Mouse (Mus musculus) liver (tissue): ENCODE data around the gene Rgs3.

Source experiments
- DNase-seq: peaks from one replicate; pipeline ENCODE4 v3.0.0-alpha.2; 2020; ENCODE audit warnings: mixed read lengths

The Rgs3 gene

GRCm38 (mm10) chr4:62731531-62732063 is 171.9 kb downstream of the Rgs3 start:
- no peak for DNase-seq

GRCm38 (mm10) chr4:62732096-62732495 is 172.4 kb downstream of the Rgs3 start:
- no peak for DNase-seq

GRCm38 (mm10) chr4:62732840-62733239 is 173.2 kb downstream of the Rgs3 start:
- peak; percentile 28 for DNase-seq

GRCm38 (mm10) chr4:62733938-62734337 is 174.3 kb downstream of the Rgs3 start:
- DNase-seq = no peak

GRCm38 (mm10) chr4:62735291-62735690 is 175.6 kb downstream of the Rgs3 start:
- DNase-seq = no peak

GRCm38 (mm10) chr4:62735878-62736277 is 176.2 kb downstream of the Rgs3 start:
- no peak for DNase-seq

GRCm38 (mm10) chr4:62736421-62736820 is 176.8 kb downstream of the Rgs3 start:
- DNase-seq = no peak

- no peak for DNase-seq
Observed at GRCm38 (mm10) chr4:62736904-62737303, 177.3 kb downstream of the Rgs3 start.

- DNase-seq = peak; percentile 50
Observed at GRCm38 (mm10) chr4:62737983-62738695, 178.5 kb downstream of the Rgs3 start.

GRCm38 (mm10) chr4:62738996-62739395 is 179.3 kb downstream of the Rgs3 start:
- DNase-seq = no peak

- no peak for DNase-seq
Observed at GRCm38 (mm10) chr4:62739591-62739990, 179.9 kb downstream of the Rgs3 start.

- DNase-seq = no peak
Observed at GRCm38 (mm10) chr4:62740282-62741054, 180.8 kb downstream of the Rgs3 start.

- no peak for DNase-seq
Observed at GRCm38 (mm10) chr4:62741055-62741453, 181.4 kb downstream of the Rgs3 start.

GRCm38 (mm10) chr4:62741601-62742000 is 182.0 kb downstream of the Rgs3 start:
- no peak for DNase-seq

GRCm38 (mm10) chr4:62742885-62743760 is 183.5 kb downstream of the Rgs3 start:
- DNase-seq = no peak

GRCm38 (mm10) chr4:62744534-62744956 is 184.9 kb downstream of the Rgs3 start:
- no peak for DNase-seq

GRCm38 (mm10) chr4:62744985-62745638 is 185.5 kb downstream of the Rgs3 start:
- no peak for DNase-seq
